Mouse (Mus musculus) hindbrain, embryonic 11.5 days (tissue): ENCODE measurements at regions not wholly inside any gene's neighbourhood (a gene's known extent, or its start where the extent isn't known, plus 50 kb on each side); places are given as distances from the start of the nearest gene placed in this dataset.

Source experiments
- ATAC-seq: fragments of 200-750 bp; cut with Nextera tagmentation; 2 replicates; pipeline ENCODE4 v1.8.0; 2017; ENCODE audit warnings: mild to moderate bottlenecking, moderate TSS enrichment, moderate library complexity; ENCODE audit not compliant: low FRiP score
- DNase-seq: peaks from one replicate; pipeline ENCODE4 v3.0.0-alpha.2; 2015; ENCODE audit warnings: low spot score
- H3K27ac ChIP-seq: fragments of 300-500 bp; sonication (generic); 2 replicates; pipeline ENCODE4 v1.5.1; 2014; ENCODE audit warnings: mild to moderate bottlenecking, low read depth, low read length
- H3K27me3 ChIP-seq: fragments of 300-500 bp; sonication (generic); 2 replicates; pipeline ENCODE4 v1.6.1; 2014; ENCODE audit warnings: mild to moderate bottlenecking, low read length, moderate library complexity, mixed read lengths; ENCODE audit not compliant: control insufficient read depth, insufficient read depth
- H3K36me3 ChIP-seq: fragments of 300-500 bp; sonication (generic); 2 replicates; pipeline ENCODE4 v1.6.1; 2014; ENCODE audit warnings: mild to moderate bottlenecking, low read length, moderate library complexity, mixed read lengths; ENCODE audit not compliant: control insufficient read depth, insufficient read depth
- H3K4me1 ChIP-seq: fragments of 300-500 bp; sonication (generic); replicated peaks from 2 replicates; pipeline ENCODE4 v1.6.1; 2014; ENCODE audit warnings: low read length, mixed read lengths; ENCODE audit not compliant: control insufficient read depth, insufficient read depth
- H3K4me2 ChIP-seq: fragments of 300-500 bp; sonication (generic); replicated peaks from 2 replicates; pipeline ENCODE4 v1.6.1; 2014; ENCODE audit warnings: mild to moderate bottlenecking, low read depth, low read length
- H3K4me3 ChIP-seq: fragments of 300-500 bp; sonication (generic); 2 replicates; pipeline ENCODE4 v1.5.1; 2014; ENCODE audit warnings: low read depth, low read length
- H3K9ac ChIP-seq: fragments of 300-500 bp; sonication (generic); 2 replicates; pipeline ENCODE4 v1.6.1; 2014; ENCODE audit warnings: low read depth, low read length
- H3K9me3 ChIP-seq: fragments of 300-500 bp; sonication (generic); 2 replicates; pipeline ENCODE4 v1.6.1; 2016; ENCODE audit warnings: low read length; ENCODE audit not compliant: control insufficient read depth
- WGBS: fragments of 180-500 bp; shearing (Covaris S2); extraction: QIAGEN DNeasy Blood & Tissue Kit; methylation state at CpG from one replicate; pipeline ENCODE4 v1.1.7; 2014; 5-methylcytosine and 5-hydroxymethylcytosine counted together

- Histone ChIP-seq H3K4me1 (no peaks in the 10 kb centered on the region), H3K4me2 (no peak overlapping the region), H3K9me3 (no peaks in the 10 kb centered on the region), H3K27me3 (no peaks in the 10 kb centered on the region), H3K36me3 (no peaks in the 10 kb centered on the region), H3K4me3 (no peak overlapping the region), H3K9ac (no peak overlapping the region), H3K27ac (no peak overlapping the region)
- no peak for DNase-seq
- ATAC-seq, result no peak
- WGBS, result 83% methylated on average over 3 of the region's 3 CpGs
Observed at GRCm38 (mm10) chr3:133722550-133723290, 177.8 kb upstream of the Tet2 start.

- no peaks in the 10 kb centered on the region for H3K9me3 ChIP-seq
- no peak overlapping the region for H3K4me2 ChIP-seq
- H3K4me1 ChIP-seq, result no peaks in the 10 kb centered on the region
- DNase-seq (no peak), ATAC-seq (no peak)
- H3K27ac ChIP-seq, result no peak overlapping the region
- no peak overlapping the region for H3K4me3 ChIP-seq
- WGBS, result 92% methylated on average over 6 of the region's 6 CpGs
- no peaks in the 10 kb centered on the region for H3K36me3 ChIP-seq
- no peak overlapping the region for H3K9ac ChIP-seq
- H3K27me3 ChIP-seq, result no peaks in the 10 kb centered on the region
Observed at GRCm38 (mm10) chr3:133726831-133727230, 181.9 kb upstream of the Tet2 start.

- Histone ChIP-seq H3K9ac (no peak overlapping the region), H3K9me3 (no peaks in the 10 kb centered on the region), H3K36me3 (no peaks in the 10 kb centered on the region), H3K27me3 (no peaks in the 10 kb centered on the region), H3K4me1 (no peaks in the 10 kb centered on the region), H3K4me3 (no peak overlapping the region), H3K27ac (no peak overlapping the region), H3K4me2 (no peak overlapping the region)
- ATAC-seq (no peak), DNase-seq (no peak)
- WGBS, result 76% methylated on average over 1 of the region's 1 CpGs
Observed at GRCm38 (mm10) chr3:133735603-133736002, 190.7 kb upstream of the Tet2 start.

DNA sequence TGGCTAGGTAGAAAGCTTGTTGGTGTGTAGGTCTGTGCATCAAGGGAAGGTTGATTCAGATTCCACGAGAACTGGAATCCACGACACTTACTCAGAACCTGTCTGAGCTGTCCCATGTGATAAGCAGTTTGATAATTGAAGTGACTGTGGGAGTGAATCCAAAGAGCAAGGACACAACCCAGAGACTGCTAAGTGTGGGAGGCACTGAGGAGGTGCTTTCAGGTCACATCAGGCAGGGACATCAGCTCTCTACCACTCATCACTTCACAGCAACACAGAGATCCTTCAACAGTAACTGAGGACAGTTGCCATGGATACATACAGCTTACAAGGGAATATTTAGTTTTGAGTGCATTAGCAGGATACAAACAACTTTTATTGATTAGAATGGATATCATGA is 194.0 kb upstream of the Tet2 start:
- H3K27ac ChIP-seq, result no peak overlapping the region
- WGBS, result 94% methylated on average over 2 of the region's 2 CpGs
- DNase-seq, result no peak

DNA sequence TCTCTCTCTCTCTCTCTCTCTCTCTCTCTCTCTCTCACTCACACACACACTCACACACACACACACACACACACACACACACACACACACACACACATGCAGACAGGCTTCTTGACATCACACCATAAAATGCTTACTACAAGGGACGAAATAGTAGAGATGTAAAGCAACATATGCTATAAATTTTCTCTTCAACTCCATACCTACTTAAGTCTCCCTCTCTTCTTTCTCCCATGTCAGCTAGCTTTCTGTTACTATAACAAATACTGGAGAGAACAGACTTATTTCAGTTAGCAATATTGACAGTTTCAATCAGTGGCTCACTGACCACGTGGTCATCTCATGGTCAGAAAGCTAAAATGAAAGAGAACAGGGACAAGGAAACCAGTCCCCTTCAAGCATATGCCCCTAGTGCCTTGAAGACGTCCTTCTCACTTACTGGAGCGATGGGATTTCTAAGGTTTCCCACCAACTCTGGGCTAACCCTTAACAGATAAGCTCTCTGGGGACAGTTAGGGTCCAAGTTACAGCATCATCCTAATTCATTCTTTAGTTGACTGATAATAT is 199.7 kb upstream of the Tet2 start:
- no peak overlapping the region for H3K4me2 ChIP-seq
- ATAC-seq (no peak), DNase-seq (no peak)
- H3K4me3 ChIP-seq, result no peak overlapping the region
- no peaks in the 10 kb centered on the region for H3K9me3 ChIP-seq
- WGBS, result 73% methylated on average over 4 of the region's 4 CpGs
- H3K27me3 ChIP-seq, result no peaks in the 10 kb centered on the region
- H3K36me3 ChIP-seq, result no peaks in the 10 kb centered on the region
- H3K9ac ChIP-seq, result no peak overlapping the region
- no peak overlapping the region for H3K27ac ChIP-seq
- H3K4me1 ChIP-seq, result no peaks in the 10 kb centered on the region

More for the DNA sequence above, 194.0 kb upstream of the Tet2 start:
- H3K27me3 ChIP-seq, result no peaks in the 10 kb centered on the region
- H3K4me1 ChIP-seq, result no peaks in the 10 kb centered on the region
- H3K36me3 ChIP-seq, result no peaks in the 10 kb centered on the region
- no peak overlapping the region for H3K9ac ChIP-seq
- H3K9me3 ChIP-seq, result no peaks in the 10 kb centered on the region
- no peak for ATAC-seq
- H3K4me3 ChIP-seq, result no peak overlapping the region
- H3K4me2 ChIP-seq, result no peak overlapping the region

- Histone ChIP-seq H3K27me3 (no peaks in the 10 kb centered on the region), H3K4me3 (no peak overlapping the region), H3K27ac (no peak overlapping the region), H3K36me3 (no peaks in the 10 kb centered on the region), H3K9me3 (no peaks in the 10 kb centered on the region), H3K9ac (no peak overlapping the region), H3K4me1 (no peaks in the 10 kb centered on the region), H3K4me2 (no peak overlapping the region)
- DNase-seq (no peak), ATAC-seq (no peak)
- WGBS, result 94% methylated on average over 10 of the region's 10 CpGs
Observed at GRCm38 (mm10) chr3:133748756-133749737, 204.1 kb upstream of the Tet2 start.

DNA sequence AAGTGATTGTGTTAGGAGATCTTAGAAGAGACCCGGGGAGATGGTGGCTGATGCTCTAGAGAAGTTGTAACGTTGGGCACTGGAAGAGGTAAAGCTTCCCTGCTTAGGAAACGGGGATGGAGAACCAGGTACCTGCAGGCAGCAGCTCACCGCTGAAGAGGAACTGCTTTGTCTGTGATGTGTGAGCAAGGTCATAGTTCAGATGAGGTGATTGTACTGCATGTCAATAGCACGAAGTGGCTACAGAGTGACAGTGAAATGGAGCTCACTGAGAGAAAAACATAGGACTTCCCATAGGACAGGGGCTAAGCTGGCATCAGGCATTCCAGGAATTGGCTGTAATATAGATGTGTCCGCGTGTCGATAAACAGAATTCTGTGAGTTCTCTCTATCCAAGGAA is 205.1 kb upstream of the Tet2 start:
- Histone ChIP-seq H3K27ac (no peak overlapping the region), H3K4me3 (no peak overlapping the region), H3K9ac (no peak overlapping the region), H3K9me3 (no peaks in the 10 kb centered on the region), H3K4me1 (peaks cover 5% of the 10 kb centered on the region; the same call in 1 of the 2 replicates), H3K36me3 (no peaks in the 10 kb centered on the region), H3K27me3 (no peaks in the 10 kb centered on the region), H3K4me2 (no peak overlapping the region)
- ATAC-seq (no peak), DNase-seq (no peak)
- 79% methylated on average over 8 of the region's 8 CpGs for WGBS

DNA sequence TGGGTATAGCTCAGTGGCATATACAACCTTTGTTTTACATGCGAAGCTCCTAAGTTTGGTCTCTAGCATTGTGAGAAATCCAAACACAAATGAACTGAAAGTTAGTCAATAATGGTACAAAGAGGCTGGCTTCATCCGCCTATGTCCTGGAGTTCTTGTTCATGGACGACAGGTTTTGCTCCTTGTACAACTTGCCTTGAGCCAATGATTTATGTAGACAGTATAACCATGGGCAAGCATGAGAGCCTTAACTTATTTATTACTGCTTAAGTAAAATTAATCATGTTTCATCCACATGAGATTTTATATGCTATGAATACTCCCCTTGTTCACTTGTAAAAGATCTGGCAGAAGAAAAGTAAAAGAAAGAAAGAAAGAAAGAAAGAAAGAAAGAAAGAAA is 205.7 kb upstream of the Tet2 start:
- no peaks in the 10 kb centered on the region for H3K27me3 ChIP-seq
- H3K4me1 ChIP-seq, result peaks cover 6% of the 10 kb centered on the region; the same call in 1 of the 2 replicates
- H3K36me3 ChIP-seq, result no peaks in the 10 kb centered on the region
- H3K9ac ChIP-seq, result no peak overlapping the region
- no peak overlapping the region for H3K4me3 ChIP-seq
- H3K4me2 ChIP-seq, result no peak overlapping the region
- 89% methylated on average over 3 of the region's 3 CpGs for WGBS
- DNase-seq (no peak), ATAC-seq (no peak)
- no peak overlapping the region for H3K27ac ChIP-seq
- H3K9me3 ChIP-seq, result no peaks in the 10 kb centered on the region
